Mouse (Mus musculus): Measurements from ENCODE around the gene Prelid3b. TPM values are rescaled to one million over a fixed set of nuclear protein-coding genes. Genes with fewer than 3 reads are reported as not detected.

Gene Prelid3b
- polyA plus RNA-seq (2012; rRNA removed; ENCODE audit: low replicate concordance) = 28.4 and 41.9 TPM in 2 replicates

DNA sequence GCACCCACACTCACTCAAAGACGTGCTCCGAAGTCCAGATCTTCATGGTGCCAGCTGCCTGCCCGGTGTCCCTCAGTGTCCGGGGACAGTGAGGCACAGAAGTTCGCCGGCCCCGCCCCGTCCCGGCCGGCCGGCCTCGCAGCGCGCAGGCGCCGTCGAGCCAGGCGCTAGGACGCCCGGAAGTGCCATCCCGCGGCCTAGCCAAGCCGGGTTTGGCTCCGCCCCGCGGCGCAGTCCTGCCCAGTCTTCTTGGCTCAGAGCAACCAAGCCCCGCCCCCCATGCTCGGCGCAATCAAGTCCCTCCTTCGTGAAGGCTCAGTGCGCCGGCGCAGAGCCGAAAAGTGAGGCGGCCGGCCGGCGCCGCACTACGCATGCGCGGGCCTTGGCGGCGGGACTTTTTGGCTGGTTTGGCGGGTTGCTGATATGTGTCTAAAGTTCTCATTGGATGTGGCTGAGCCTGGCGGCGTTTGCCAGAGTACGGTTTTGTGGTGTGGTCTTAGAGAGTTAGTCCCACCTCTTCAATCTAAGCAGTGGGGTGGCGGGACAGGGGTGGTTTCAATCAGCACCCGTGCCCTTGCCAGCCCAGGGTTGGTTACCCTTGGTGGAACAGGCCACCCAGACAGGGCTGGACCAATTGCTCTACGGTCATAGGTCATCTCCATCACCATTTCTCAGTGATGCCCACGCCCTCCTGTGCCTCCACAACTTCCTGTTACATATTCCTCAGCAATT lies at the start of gene Prelid3b:
Gene Prelid3b (minus strand): TSS at position 264 of the 732 bp plus-strand sequence.

DNA sequence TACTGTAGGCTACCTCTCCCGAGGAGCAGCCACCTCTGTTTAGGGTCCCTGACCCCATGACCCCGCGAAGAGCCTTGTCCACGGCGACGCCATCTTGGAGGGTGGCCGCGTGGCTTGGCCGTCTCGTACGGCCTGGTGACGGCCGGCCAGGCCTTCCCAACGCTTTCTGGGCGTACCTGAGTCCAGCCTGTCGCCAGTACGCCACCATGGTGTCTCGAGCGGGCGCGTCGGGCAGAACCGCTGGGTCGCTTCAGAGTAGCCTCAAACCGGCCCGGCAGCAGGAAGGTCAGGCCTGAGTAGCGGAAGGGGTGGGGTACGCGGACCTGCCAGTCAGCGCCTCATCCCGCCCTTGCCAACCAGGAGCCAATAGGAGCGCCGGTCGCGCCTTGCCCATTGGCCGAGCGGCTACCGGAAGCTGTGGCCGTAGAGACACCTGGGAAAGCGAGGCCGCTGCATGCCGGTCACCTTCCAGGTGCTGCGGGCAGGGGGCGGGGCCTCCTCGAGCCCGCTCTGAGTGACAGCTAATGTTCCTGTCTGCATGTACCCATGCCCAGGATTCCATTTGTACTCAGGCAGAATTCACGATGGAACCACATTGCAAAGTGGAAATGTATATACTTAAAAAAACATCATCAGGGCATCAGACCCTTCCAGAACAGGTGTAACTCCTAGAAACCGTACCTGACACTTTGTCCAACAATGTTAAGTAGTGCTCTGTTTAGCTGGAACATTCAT lies 8.9 kb downstream of the Prelid3b start, which contains the start of gene Atp5e:
Gene Atp5e (minus strand): TSS at position 317 of the 735 bp plus-strand sequence.

DNA sequence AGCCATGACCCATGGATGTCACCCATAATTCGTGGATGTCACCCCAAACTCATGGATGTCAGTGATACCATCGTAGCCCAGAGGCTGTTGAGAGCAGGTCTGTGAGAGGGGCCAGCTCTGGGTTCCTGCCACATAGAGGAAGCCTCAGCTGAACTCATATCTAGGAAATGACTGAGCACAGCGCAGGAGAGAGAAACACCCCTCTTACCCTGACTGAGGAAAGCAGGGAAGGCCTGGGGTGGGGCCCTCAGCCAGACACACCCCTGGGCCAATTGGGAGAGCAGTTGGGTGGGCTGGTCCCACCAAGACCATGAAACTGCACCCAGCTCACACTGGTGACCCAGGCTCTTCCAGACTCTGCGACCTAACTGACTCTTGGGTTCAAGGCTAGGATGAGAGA lies 22.5 kb downstream of the Prelid3b start, which contains the start of gene Tubb1:
Gene Tubb1 (plus strand): TSS at position 343 of the 400 bp plus-strand sequence.

DNA sequence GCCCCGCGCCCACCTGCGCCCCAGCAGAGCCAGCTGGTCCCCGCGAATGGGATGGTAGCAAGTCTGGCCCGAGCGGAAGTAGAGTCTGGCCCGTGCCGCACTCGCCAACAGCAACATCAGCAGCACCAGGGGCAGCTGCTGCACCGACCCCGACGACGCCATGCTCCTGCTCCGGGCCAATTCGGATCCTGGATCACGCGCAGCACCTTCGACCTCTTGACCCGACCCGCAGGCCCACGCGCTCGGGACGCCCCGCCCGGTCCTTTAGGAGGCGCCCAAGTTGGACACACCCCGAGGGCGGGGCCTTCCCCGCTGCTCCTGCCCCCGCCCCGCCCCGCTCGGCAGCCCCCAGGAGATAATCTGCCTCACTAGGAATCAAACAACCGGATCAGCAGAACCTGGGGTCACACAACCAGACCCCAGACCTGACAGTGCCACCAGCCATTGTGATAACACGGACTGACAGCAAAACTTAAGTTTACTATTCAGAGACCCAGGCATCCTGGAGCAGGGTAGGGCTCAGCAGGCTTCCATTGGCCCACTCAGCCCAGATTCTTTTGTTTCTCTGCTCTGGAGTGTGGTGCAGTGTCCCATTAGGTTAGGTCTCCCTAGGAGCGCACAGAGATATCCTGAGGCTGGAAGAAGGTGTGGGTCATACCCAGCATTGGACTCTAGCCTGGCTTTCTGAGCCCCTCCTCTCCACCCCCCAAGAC lies 34.0 kb downstream of the Prelid3b start, which contains the start of gene Ctsz:
Gene Ctsz (minus strand): TSS at position 303 of the 713 bp plus-strand sequence.

DNA sequence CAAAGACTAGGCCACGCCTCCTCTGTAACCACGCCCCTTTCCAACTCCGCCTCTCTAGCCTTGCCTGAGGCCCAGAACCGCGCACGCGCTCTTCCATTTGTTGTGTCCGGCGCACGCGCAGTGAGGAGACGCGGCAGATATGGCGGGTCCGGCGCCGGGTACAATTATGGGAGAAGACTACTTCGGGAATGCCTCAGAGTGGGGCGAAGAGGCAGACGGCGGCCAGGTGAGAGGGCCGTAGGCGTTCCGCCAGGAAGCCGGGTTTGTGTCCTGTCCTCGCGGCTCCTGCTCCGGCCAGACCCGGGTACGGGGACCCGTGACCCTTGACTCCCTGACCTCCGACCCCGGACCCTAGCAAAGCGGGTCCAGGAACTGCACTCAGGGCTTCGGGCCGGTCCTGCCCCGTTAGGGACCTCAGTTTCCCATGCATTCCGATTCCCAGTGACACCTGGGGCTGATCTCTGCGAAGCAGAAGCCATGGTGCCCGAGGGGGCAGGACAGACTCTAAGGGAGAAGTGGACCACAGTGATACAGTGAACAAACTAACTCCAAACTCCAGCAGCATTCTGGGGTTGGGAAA lies 57.1 kb downstream of the Prelid3b start, which contains the start of gene Nelfcd:
Gene Nelfcd (plus strand): TSS at position 74 of the 580 bp plus-strand sequence.

Other genes with a start within 250 kb of the Prelid3b start
- gene Gnas, start 188.8 kb downstream of the Prelid3b start, polyA plus RNA-seq (2012; rRNA removed; ENCODE audit: low replicate concordance) = 840 and 1,142 TPM in 2 replicates
- gene Gm20721, start 126.4 kb downstream of the Prelid3b start, polyA plus RNA-seq (2012; rRNA removed; ENCODE audit: low replicate concordance) = 0.17 TPM in 1 of 2 replicates, not detected in the other
- 49.6 and 54.9 TPM in 2 replicates for gene Nelfcd, start 57.3 kb downstream of the Prelid3b start, polyA plus RNA-seq (2012; rRNA removed; ENCODE audit: low replicate concordance)
- 253 and 372 TPM in 2 replicates for gene Ctsz, start 34.0 kb downstream of the Prelid3b start, polyA plus RNA-seq (2012; rRNA removed; ENCODE audit: low replicate concordance)
- gene Tubb1, start 22.4 kb downstream of the Prelid3b start, polyA plus RNA-seq (2012; rRNA removed; ENCODE audit: low replicate concordance) = 0.34 and 0.56 TPM in 2 replicates
- gene Atp5e, start 9.0 kb downstream of the Prelid3b start, polyA plus RNA-seq (2012; rRNA removed; ENCODE audit: low replicate concordance) = 429 and 500 TPM in 2 replicates
- gene Zfp831, start 170.5 kb upstream of the Prelid3b start, polyA plus RNA-seq (2012; rRNA removed; ENCODE audit: low replicate concordance) = 2.1 and 4.0 TPM in 2 replicates

Measured in mammary gland, adult 2 months (tissue).